Mouse (Mus musculus): Measurements from ENCODE around the gene Flvcr2.

Flvcr2 gene

GRCm38 (mm10) chr12:85736203-85736602 is 10.1 kb upstream of the Flvcr2 start:
- no peak for DNase-seq

- DNase-seq = no peak
Observed at GRCm38 (mm10) chr12:85736960-85737359, 9.4 kb upstream of the Flvcr2 start.

DNA sequence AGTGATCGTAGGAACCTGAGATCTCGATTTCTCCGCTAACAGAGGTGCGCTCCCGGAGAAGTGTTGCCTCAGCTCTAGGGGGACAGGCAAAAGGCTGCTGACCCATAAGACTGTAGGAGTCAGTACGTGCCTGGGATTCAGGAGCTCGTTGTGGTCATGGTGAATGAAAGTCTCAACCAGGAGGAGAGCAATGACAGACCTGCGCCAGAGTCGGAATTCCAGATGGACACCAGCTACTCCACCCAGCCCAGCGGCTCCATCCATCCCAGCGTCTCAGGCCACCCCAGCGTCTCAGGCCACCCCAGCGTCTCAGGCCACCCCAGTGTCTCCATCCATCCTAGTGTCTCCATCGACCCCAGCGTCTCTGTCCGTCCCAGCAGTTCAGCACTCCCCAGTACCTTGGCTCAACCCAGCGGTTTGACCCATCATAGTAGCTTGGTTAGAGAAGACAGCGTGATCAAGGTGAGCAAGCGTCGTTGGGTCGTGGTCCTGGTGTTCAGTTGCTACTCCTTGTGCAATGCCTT is 419 bp downstream of the Flvcr2 start:
- no peak for DNase-seq

DNA sequence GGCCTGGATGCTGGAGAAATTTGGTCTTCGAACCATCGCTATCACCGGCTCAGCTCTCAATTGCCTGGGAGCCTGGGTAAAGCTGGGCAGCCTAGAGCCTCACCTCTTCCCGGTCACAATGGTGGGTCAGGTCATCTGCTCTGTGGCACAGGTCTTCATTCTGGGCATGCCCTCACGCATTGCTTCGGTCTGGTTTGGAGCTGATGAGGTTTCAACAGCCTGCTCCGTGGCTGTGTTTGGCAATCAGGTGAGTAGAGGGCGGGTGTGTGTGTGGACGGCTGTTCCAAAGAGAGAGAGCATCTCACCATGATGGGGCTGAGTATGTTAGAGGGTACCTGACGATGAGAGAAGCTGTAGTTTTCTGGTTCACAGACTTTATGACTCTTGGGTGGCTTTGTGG is 1.0 kb downstream of the Flvcr2 start:
- no peak for DNase-seq

- DNase-seq = no peak
Observed at GRCm38 (mm10) chr12:85749861-85750260, 3.5 kb downstream of the Flvcr2 start.

DNA sequence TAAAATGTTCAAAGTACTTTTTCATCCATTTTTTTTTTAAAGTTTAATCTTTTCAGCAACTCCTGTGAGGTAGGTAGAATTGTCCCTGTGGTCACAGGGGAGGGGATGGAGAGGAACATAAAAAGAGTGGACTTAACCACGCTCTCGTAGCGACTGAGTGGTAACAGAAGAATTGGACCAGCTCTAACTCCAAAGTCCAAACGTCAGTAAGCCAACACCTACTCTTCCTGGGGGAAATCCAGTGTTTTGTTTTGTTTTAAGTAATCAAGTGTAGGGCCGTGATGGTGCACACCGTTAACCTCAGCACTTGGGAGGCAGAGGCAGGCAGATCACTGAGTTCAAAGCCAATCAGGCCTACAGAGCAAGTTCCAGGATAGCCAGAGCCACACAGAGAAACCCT is 5.8 kb downstream of the Flvcr2 start:
- DNase-seq = no peak

DNA sequence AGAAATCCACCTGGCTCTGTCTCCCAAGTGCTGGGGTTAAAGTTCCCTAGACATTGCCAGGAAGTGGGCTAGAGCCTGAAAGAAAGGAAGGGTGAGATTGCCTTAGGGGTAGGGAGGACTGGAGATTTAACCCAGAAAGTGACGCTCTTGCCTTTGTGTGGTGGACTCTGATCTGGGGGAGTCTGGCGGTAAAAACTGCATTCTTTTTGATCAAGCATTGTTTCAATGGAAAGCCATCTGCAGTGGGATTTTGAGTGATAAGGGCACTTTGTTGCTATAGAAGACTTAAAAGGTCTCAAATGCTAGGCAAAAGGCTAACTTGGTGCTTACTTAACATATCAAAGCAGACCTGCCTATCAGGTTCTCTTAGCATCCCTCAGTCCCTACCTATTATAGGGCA is 6.9 kb downstream of the Flvcr2 start:
- DNase-seq = no peak

- DNase-seq = no peak
Observed at GRCm38 (mm10) chr12:85754611-85755265, 8.4 kb downstream of the Flvcr2 start.

GRCm38 (mm10) chr12:85756455-85756854 is 10.1 kb downstream of the Flvcr2 start:
- DNase-seq = no peak

- DNase-seq = no peak
Observed at GRCm38 (mm10) chr12:85757074-85757473, 10.7 kb downstream of the Flvcr2 start.

DNA sequence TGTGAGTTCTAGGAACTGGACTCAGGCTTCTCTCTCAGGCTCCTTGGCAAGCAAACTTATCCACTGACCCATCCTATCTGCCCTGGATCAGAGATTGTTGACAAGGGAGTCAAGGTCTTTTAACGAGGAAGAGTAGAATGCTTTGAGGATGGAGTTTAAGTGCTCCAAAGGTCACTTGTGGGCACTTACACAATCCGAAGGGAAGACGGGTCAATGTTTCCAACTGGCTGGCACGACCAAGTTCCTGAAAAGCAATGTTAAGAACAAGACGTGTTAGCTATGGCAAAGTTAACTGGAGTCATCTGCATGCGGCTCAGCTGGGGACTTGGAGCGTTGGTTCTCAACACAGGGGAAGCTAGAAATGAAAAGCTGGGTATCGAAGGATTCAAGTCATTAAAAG is 12.4 kb downstream of the Flvcr2 start:
- DNase-seq = no peak

DNA sequence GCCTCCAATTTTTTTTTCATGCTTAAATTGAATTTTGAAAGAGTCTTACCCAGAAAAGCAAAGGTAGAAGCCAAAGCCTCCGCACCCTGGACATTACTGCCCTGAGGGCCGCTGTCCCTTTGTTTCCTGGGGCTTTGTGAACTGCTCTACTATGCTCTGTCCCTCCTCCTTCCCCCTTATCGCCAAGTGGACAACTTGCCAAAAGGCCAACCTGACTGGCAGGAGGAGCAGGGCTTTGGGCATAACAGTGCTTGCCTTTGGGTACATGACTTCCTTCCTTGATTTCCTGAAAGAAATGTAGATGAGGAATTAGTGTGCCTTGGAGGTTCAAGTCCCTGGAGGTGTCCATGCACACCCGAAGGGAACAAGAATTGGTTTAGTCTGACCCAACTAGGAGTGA is 15.1 kb downstream of the Flvcr2 start:
- DNase-seq = no peak

GRCm38 (mm10) chr12:85764686-85765085 is 18.3 kb downstream of the Flvcr2 start:
- no peak for DNase-seq

- DNase-seq = no peak
Observed at GRCm38 (mm10) chr12:85766287-85766686, 19.9 kb downstream of the Flvcr2 start.

DNA sequence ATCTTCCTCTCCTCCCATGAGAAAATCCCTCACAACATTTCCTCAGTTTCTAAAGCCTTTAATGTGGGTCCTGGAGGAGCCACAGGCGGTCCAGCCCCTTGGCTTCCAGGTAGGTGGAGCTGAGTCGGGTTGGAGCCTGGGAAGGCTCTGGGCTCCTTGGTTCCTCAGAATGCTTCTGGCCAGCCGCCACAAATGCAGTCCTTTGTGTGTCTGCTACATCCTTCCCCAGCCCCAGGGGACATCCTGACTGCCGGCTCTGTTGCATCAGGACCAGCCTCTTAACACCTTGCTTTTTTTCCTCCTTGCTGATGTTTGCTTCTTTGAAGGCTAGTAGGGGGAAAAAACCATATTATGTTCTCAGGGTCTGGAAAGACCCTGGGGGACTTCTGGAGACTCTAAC is 21.4 kb downstream of the Flvcr2 start:
- DNase-seq = no peak

DNA sequence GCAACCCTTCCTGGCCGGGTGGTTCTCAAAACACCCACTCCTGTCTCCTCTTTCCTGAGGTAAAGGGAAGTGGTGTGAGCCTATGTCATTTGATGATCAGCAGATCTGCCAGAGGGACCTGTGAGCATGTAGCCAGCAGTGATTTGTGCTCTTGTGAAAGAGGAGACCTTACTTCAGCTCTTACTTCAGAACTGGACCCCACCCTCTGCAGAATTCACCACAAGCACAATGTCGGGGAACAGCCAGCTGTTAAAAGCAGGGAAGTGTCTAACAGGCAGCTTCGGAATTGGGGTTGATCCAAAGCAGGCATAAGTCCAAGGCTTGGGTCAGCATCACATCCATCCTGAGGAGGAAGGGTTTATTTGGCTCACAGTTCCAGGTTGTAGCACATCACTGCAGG is 25.0 kb downstream of the Flvcr2 start:
- no peak for DNase-seq

GRCm38 (mm10) chr12:85778962-85779361 is 32.6 kb downstream of the Flvcr2 start:
- DNase-seq = no peak

DNA sequence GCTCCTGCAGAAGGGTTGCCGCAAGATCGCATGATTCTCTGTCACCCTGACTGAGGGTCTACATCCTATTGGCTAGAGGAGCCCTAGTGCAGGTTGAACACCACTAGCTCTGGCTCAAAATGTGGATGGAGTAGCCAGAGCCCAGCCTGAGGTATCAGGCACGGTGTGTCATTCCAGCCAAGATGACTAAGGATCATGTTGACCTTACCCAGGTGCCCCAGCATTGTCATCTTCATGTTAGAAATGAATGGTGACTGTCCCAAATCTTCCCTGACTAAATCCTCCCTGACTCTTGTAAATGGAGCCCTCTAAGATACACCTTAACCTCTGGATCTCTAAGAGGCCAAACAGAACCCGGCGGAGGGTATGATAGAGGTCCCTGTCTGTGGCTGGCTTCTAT is 33.4 kb downstream of the Flvcr2 start:
- DNase-seq = no peak

GRCm38 (mm10) chr12:85781606-85782005 is 35.3 kb downstream of the Flvcr2 start:
- no peak for DNase-seq

DNA sequence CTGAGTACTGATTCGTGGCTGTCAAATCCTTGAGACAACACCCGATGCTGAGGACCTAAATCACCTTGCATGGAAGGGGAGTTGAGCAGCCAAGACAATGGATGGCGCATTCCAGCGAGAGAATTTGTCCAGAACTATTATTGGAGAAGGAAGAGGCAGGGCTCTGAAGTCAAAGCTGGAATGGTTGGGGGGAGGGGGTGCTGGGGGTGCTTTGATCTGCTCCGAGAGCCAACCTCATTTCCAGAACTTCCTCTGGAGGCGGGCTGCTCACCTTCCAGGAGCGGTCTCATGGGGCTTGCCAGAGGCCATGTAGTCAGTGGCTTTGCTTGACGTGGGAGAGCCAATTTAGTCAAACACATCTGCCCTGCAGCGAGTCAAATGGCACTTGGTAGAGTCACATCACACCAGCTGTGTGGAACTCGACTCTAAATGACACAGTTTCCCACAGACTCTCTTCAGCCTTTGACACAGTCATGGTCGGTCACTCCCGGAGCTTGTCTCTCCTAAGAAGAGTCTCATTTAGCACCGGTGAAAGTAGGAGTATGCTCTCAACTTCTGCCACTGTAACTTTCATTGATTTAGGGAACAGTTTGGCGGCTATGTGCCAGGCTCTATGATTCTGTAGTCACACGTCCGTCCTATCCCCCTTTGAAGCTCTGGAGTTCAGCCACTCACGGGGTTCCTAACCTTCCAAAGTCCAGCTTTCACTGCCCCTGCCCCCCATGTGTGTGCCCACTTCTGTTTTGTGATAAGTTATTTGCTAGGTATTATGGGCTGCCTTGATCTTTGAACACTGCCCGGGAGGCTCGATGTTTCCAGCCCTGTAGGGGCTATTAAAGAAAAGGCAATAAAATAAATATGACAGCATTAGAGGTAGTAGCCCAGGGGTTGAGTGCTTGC is 38.8 kb downstream of the Flvcr2 start:
- no peak for DNase-seq

DNA sequence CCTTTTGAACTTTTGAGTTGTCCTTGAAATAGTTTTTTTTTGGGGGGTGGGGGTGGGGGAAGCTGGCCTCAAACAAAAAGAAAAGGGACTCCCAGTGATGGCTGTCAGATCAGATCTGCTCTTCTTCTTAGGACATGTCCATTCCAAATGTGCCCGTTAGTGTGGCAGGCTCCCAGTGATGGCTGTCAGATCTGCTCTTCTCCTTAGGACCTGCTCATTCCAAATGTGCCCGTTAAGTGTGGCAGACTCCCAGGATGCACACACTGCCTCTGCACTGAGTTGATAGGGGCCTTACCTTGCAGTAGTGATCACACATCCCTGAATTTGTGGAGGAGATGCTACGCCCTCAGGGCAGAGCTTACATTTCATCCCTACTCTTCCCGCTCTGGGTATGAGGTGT is 45.8 kb downstream of the Flvcr2 start:
- no peak for DNase-seq

- DNase-seq = no peak
Observed at GRCm38 (mm10) chr12:85792821-85793346, 46.5 kb downstream of the Flvcr2 start.

DNA sequence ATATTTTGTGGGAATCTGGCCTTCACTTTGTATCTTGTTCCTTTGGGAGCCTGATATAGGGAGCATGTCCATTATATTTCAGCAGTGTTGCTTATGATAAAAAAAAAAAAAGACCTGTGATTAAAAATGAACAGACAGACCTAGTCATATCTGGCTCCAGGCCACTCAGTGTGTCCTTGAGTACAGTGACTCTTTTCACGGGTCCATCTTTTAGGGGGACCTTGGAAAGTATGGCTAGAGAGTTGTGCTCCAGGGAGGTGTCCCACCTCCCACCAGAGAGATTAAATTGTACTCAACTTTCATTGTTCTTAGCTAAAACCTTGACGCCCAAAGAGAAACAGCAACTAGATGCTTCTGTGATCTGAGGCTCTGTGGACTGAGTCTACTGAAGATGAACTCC is 47.8 kb downstream of the Flvcr2 start:
- DNase-seq = no peak

- no peak for DNase-seq
Observed at GRCm38 (mm10) chr12:85795551-85795950, 49.2 kb downstream of the Flvcr2 start.
